Mouse (Mus musculus) adrenal gland, postnatal 10 days (tissue): ENCODE measurements around the gene Sos1. TPM values are rescaled to one million over a fixed set of nuclear protein-coding genes. Genes with fewer than 3 reads are reported as not detected.
"Not testable (repeated sequence)": the region's sequence is repeated elsewhere in the genome, so short reads cannot be mapped to it uniquely, and the experiment has no call there.

ENCODE experiments used
- DNase-seq: peaks from one replicate; pipeline ENCODE4 v3.0.0; 2021; ENCODE audit warnings: mixed read lengths
- total RNA-seq, 2 experiments: library from RNA; stranded (reverse); gene quantifications; 2 replicates each; pipeline ENCODE4 v1.2.3; 2021

The Sos1 gene
- total RNA-seq, 2 experiments from 2014 or later: 20.1 to 24.1 TPM

DNA sequence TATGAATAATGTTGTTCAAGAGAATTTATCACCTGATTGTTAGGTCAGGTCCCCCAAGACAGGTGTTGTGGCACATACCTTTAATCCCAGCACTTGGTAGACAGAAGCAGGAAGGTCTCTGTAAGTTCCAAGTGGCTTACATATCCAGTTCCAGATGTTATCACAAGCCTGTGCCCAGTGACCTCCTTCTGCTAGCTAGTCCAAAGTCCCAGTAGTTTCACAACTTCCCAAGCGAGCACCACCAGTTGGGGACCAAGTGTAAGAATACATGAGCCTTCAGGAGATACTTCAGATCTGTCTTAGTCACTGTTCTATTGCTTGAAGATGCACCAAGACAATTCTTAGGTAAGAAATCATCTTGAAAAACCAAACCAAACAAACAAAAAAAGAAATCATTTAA, 13.6 kb upstream of the Sos1 start:
- DNase-seq: no peak

DNA sequence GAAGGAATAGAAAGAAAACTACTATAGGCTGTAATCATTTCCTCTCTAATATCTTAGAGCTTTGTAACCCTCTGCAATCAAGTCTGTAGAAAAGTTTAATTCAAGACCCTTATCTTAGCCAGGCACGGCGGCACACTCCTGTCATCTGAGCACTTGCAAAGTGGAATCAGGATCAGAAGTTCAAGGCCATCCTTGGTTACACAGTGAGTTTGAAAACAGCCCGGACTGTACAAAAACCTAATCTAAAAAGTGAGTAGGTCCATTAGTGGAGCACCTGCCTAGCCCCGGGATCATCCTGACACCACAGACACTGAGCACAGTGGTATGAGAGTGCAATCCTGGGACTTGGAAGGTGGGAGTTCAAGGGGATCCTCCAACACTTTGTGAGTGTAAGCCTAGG, 12.6 kb upstream of the Sos1 start:
- DNase-seq: no peak

DNA sequence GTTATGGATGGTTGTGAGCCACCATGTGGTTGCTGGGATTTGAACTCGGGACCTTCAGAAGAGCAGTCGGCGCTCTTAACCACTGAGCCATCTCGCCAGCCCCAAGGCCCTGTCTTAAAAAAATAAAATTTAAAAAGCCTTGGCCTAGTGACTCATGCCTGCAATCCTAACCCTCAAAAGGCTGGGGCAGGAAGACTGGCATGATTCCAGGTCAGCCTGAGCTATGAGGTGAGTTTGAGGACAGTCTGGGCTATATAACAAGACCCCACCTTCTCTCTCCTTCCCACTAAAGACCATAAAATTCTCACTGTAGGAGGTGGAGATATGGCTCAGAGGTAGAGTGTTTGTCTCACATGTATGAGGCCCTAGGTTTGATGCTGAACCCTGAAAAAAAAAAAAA, 12.0 kb upstream of the Sos1 start:
- peak; percentile 51 for DNase-seq

DNA sequence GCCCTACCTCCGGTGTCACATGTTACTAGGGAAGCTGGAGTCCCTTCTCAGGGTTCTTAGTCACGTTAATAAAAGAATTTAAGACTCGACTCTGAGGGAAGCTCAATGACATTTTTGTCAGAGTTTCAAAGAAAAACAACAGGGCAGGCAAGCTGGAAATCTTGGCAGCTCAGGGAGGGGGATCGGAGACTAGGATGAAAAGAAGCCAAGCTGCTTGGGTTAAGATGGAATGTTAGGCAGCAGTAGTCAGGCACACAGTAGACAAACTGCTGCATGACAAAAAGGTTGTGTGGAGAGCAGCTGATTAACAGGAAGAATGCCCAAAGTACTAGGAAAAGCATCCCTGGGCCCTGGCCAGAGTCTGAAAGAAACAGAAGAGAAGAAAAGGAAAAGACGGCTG, 9.9 kb upstream of the Sos1 start:
- no peak for DNase-seq

DNA sequence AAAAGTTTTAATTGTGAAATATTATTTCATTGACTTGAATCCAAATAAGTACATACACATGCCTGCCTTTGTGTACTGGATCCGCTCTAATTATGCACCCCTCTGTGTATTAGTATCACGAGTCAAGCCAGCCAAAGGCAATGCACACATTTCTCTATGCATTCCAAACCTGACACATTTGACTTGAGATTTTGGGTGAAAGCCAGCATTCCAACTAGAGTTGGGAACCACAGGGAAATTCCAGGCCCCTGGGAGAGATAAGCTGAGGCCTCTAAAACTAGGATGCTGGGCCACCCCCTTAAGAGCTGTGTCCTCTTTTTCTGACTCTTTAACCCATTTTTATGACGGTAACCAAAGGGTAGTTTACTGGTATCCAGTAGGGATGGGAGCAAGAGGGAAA, 8.7 kb upstream of the Sos1 start:
- no peak for DNase-seq

DNA sequence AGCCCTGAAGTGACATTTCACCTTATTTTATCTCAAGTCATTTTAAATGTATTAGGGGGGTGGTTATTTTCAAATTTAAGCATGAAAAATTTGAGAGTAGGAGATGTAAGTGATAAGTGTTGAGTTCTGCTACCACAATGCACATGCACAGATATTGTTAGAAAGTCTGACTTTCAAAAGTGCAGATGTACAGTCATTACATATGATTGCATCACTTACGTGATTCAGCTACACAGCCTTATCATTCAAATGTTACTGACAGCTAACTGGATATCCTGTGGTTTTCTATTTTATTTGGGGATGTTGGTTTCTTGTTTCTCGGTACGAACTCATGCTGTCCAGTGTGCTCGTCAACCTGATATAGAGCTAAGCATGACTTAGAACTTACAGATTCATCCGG, 4.9 kb upstream of the Sos1 start:
- DNase-seq: no peak

DNA sequence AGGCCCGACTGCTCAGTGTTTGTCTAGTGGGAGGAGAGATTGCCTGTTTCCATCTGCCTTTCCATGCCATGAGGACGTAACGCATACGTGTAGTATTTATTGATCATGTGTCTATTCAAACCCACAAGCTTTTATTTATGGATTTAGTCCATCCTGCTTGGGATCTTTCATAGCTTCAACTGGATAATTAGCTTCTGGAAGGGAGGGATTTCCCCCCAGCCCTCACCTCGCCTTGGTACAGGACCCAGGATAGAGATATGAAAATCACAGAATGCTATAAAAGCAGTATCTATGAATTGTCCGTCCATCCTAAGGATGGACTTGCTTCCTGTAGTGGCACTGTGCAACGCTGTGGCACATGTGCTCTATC, 587 bp upstream of the Sos1 start:
- DNase-seq: no peak

DNA sequence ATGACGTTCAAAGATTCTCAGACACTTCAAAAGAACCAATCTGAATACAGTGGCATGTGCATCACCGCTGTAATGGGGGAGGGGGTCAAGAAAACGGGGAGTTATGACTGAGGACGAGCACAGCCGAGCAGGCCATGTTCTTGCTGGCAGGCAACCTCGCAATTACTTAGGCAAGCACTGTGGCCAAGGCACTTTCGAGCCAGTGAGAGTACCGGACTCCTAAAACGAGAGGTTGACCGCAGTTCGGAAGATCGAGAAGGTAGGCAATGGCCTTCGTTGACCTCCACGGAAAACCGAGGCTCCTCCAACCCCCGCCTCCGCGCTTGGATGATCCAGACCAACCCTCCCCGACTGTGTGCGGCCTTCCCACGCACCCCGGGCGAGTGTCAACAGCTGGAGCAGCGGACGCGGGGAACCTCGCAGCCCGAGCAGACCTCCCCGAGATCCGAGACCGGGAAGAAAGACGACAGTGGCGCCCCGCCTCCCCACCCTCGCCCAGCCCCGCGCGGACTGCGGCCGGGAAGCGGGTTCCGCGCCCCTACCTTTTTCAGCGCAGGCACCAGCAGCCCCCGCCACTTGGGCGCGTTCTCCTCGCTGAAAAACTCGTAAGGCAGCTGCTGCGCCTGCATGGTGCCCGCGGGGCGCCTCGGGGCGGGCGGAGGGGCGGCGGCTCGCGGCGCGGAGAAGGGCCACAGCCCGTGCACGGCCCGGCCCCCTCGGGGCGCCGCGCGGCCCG, 790 bp downstream of the Sos1 start:
- DNase-seq: peak; percentile 77

DNA sequence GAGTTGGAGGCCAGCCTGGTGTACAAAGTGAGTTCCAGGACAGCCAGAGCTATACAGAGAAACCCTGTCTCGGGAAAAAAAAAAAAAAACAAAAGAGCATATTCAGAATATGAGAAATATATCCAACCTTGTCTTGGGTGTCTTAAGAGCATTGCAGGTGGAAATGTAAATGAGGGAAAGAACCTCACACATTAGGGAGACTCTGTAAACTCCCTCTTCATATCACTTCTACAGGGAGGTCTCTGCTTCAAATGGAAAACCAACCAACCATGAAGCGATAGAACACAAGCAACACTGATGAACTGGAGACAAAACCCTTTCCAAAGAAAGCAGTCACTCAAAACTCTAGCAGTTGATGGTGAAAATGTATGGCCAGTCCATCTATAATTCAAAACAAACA, 2.6 kb downstream of the Sos1 start:
- no peak for DNase-seq

DNA sequence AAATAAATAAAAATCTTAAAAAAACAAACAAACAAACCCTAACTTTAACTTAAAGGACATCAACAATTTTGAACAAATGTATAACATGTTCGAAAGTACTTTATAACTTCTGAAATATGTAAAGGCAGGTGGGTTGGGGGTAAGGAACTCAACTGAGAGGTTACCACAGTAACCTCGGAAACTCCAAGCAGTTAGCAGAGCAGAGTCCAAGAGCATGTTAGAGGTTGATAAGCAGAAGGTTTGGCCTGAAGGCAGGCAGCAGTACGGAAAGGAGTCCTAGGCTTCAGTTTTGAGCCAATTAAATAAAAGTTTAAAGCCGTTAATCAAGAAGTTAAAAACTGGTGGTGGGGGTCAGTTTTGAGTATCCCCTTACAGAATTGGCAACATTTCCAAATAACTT, 3.8 kb downstream of the Sos1 start:
- no peak for DNase-seq

DNA sequence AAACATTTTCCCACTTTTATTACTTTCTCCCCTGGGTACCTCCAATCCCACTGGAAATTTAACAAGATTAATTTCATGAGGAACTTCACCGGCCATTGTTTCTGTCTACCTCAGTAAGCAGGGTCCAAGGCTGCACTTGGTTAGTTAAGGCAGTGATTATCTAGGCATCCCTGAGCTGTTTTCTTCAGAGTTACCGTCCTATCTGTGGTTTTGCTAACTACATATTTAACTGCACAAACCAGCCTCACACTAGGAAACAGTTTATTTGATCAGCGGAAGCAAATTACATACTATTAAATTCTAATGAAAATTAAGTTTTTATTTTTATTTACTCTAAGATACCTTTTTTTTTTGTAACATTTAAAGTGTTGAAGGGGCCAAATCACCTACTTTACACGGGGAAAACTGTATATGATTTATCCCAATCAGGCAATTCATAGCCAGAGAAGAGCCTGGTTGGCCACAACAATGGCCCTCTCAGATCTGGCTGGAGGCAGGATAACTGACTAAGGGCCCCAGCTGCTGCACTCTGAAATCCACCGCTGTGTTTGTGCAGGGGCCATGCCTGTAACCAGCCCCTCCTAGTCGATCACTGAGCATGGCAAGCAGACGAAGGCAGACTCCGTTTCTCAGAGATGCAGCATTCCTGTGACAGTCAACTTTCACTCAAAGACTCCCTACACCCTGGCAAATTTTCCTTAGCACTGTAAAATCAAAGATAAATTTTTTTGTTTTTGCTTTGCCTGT, 9.0 kb downstream of the Sos1 start:
- DNase-seq: no peak

DNA sequence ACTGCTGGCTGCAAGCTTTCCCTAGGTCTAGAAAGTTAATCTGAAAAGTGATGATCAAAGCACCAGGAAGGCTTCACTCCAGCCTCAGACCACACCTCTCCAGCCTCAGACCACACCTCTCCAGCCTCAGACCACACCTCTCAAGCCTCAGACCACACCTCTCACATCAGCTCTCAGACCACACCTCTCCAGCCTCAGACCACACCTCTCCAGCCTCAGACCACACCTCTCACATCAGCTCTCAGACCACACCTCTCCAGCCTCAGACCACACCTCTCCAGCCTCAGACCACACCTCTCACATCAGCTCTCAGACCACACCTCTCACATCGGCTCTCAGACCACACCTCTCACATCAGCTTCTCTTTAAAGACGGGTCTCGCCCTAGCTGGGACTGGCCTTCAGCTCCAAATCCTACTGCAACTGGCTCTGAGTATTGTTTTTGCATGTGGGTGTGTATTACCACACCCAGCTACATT, 11.8 kb downstream of the Sos1 start:
- DNase-seq: not testable (repeated sequence)

DNA sequence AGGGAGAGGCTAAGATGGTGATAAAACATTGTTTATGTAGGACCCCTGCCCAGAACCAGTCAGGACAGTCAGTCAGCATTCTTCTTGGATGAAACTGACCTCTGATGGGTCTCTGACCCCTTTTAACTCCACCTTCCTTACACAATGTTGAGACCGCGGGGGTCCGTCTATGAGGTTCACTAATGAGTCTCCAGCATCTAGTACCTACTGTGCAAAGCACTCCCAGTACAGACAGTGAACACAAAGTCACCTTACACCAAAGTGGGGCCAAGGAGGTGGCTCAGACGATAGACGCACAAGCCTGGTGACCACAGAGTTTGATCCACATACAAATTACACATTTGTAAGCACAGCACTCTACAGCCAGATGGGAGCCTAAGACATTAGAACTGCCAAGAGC, 20.0 kb downstream of the Sos1 start:
- DNase-seq: no peak

DNA sequence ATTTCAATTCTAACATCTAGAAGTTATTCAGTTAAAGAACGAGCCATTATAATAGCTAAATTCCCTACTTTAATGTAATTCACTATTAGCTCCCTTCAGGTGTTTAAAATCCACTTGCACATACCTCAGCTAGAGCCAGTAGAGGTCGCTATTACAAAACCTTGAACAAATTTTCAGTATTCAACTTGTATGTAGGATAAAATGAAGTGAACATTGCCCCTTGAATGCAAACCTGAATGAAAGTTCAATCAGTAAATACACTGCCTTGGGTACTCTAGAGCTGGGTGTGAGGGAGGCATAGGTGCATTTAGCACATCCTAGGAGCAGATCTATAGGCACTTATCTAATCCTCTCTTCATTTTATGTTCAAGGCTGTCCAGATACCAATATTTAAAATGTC, 24.6 kb downstream of the Sos1 start:
- DNase-seq: no peak

DNA sequence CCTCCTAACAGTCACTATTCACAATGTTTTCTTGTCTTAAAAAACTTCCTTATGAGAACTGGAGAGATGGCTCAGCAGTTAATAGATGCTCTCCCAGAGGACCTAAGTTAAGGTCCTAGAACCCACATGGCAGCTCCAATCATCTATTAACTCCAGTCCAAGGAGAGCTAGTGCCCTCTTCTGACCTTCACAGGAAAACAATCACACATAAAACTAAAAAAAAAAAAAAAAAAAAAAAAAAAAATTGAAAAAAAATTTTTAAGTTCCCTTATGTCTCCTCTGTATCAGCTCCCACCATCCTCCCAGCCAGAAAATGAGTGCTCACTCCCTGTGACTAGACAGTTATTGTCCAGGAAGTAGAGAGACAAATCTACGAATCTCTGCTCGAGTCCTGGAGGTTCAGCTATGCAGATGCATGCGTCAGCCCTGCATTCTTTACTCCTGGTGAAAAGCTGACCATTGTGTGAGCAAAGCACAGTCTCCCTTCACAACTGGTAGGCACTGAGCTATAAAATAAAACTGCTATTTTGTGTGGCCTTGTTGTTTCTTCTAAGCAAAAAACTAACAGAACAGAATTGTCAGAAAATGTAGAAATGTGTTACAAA, 29.7 kb downstream of the Sos1 start:
- no peak for DNase-seq

DNA sequence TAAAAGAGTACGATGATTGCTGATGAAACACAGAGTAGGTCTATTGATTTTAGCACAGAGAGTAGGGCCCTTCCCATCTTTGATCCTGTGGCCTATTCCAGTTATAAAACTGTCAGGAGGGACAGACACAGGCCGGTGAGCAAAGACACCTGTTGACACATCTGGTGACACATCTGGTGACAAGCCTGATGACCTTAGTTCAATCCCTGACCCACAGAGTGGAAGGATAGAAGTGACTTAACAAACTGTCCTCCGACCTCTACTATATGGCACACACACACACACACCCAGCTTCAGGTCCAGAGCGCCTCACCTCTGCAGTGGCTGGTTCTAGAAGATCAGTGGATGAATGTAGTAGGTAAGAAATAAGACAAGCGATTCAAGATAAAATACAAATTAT, 33.8 kb downstream of the Sos1 start:
- DNase-seq: no peak

DNA sequence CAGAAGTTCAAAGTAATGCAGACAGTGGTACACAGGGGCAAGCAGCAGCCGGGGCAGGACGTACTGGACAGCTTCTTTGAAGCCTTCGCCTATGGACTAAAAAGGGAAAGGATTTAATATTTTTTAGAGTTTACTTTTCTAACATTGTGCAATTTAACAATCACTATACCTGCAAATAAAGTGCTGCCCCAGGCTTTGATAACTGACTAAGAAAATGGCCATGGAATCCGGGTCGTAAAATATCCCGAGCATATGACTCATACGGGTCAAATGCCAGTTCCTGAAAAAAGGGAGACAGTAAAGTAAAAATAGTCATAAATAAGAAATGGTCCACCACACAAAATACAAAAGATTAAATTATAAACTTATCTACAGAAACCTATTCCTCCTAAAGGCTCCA, 34.8 kb downstream of the Sos1 start:
- no peak for DNase-seq

DNA sequence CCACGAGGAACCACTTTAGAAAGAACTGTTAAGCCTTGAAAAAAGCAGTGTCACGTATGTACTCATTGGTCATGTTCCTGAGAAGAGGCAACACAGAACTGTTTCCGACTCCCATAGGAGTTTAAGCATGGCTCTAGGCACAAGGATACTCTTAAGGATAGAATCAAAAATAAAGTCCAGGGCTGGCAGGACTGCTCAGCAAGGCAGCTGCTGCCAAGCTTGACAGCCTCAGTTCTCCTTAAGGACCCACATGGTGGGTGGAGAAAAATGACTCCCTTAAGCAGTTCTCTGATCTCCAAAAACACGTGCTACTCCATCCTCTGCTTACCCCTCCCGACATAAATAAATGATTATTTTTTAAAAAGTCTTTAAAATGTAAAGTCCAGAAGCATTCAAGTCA, 44.6 kb downstream of the Sos1 start:
- DNase-seq: no peak

DNA sequence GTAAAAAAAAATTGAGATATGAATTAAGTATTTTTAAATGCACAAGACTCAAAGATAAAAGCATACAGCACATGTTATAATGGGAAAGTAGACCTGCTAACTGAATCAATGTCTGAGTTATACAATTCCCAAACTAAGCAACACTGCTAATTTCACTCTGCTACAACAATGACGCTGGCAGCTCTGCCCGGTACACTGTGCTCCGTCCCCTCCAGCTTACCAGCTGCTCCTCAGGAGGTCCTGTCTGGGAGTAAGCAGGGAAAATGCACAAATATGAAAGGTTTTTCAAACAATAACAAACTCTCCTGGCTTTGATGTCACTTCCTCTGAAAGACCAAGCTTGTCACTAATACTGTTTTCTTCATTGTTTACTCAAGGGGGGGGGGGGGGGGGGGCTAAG, 45.8 kb downstream of the Sos1 start:
- no peak for DNase-seq

DNA sequence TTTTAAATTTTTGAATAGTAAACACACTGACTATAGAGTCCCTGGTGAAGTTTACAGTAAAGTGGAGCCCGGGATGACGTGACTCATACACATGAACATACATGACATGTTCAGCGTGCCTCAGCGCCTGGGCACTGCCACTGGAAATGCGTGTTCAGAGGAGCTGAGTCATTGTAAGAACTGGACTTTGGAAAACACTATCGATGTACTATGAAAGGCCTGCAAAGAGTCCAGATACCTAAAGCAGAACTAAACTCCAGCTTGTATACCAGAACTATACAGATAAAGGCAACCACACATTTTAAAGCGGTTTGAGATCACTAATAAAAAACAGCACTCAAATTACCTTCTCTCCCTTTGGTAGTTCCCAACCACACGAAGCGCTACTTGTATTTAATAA, 48.3 kb downstream of the Sos1 start:
- DNase-seq: no peak

DNA sequence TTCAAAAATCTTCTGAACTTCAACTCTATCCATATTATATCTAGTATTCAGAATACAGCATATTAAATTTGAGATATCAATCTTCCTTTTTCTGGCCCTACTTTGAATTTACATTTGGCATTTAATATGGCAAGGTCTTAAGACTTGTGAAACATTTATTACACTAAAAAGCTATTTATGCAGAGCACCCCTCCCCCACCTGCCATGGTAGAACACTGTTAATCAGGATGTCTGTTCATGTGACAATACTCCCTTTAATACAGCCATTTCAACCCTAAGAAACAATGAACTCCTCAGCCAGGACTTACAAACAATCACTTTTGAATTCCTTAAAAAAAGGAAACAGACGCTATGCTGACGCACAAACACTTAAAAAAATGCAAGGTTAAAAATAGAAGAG, 52.3 kb downstream of the Sos1 start:
- no peak for DNase-seq

DNA sequence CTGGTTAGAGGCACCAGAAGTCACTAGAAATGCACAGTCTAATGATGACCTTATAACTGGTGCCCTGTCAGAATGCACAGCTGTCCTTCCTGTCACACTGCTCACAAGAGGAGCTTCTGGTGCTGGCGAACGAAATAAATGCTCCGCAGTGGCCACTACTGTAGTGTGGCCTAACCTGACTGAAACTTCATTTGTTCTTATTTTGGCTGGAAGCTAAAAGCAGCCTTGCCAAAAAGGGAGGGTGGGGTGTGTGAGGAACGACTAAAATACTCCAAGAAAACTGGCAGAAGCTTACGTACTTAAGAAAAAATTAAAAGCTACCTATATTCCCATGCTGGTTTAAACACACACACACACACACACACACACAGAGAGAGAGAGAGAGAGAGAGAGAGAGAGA, 53.4 kb downstream of the Sos1 start:
- DNase-seq: peak; percentile 30

DNA sequence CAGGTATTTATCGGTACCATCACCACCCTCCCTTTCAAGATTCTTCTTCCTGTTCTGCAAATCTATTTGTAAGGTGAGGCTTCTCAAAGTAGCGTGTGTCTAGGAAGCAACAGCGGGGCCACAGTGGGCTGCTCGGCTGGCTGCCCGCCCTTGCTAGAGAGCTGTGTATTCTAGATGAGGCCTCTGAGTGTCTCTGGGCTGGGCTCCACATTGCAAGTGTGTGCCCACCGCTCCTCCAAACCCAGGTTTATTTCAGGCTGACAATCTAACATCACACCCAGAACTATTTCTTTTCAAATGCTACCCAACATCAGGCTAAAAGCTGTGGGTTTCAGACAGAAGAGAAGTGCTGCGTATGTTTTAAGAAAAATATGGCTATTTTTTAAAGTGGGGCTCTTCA, 54.1 kb downstream of the Sos1 start:
- DNase-seq: no peak

DNA sequence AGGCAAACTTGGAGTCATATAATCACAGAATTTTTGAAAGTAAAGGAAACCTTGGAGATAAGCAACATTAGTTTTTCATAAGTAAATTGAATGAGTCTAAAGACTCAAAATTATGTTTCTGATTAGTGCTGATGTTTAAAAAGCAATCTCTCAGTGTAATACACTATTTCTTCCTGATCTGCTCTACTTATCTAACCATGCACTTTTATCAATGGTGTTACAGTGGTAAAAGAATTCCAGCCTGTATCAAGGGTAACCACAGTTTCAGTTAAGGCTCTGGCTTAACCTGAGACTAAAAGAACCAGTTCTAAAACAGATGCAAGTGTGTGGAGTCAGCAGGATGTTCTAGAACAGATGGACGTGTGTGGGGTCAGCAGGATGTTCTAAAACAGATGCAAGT, 59.3 kb downstream of the Sos1 start:
- DNase-seq: no peak
